Mouse (Mus musculus): Measurements from ENCODE around the gene Icam1.

The Icam1 gene

DNA sequence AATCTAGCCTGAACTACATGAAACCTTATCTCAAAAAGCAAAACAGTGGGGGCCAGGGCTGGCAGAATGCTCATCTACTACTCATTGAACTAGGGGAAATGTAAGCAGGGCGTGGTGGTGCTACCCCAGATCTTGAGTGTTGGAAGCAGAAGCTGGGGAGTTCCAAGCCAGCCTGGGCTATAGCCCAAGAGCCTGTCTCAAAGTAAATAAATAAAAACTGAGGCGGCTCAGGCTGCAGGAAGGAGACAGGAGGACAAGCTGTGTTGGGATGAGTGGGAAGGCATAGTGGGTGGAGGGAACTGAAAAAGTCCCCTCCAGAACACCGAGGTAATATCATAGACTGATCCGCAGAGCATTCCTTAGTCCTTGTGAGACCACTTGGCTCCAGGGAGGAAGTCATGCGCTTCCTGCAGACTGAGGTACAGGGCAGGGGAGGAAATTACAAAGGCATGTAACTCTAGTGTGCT, 3.9 kb upstream of the Icam1 start:
- in situ Hi-C loops (cut with MboI; ENCODE audit: low pct_unique_long_range_greater_than_20kb in 1 of 2, low sequenced_read_pairs in 2 of 2, unreplicated experiment in 1 of 2) = no loop called here

DNA sequence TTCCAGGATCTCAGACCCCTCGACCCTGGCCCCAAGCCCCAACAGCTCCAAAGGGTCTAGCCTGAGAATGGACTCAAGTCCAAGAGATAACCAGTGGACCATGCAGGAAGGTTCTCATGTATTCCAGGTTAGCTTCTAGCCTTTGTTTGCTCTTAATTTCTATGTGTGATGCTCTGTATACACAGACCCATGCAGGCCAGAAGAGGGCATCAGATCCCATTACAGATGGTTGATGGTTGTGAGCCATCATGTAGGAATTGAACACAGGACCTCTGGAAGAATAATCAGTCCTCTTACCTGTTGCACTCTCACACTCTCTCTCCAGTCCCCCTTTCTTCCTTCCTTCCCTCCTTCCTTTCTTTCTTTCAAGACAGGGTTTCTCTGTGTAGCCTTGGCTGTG, 3.4 kb upstream of the Icam1 start:
- in situ Hi-C loops (cut with MboI; ENCODE audit: low pct_unique_long_range_greater_than_20kb in 1 of 2, low sequenced_read_pairs in 2 of 2, unreplicated experiment in 1 of 2) = no loop called here

DNA sequence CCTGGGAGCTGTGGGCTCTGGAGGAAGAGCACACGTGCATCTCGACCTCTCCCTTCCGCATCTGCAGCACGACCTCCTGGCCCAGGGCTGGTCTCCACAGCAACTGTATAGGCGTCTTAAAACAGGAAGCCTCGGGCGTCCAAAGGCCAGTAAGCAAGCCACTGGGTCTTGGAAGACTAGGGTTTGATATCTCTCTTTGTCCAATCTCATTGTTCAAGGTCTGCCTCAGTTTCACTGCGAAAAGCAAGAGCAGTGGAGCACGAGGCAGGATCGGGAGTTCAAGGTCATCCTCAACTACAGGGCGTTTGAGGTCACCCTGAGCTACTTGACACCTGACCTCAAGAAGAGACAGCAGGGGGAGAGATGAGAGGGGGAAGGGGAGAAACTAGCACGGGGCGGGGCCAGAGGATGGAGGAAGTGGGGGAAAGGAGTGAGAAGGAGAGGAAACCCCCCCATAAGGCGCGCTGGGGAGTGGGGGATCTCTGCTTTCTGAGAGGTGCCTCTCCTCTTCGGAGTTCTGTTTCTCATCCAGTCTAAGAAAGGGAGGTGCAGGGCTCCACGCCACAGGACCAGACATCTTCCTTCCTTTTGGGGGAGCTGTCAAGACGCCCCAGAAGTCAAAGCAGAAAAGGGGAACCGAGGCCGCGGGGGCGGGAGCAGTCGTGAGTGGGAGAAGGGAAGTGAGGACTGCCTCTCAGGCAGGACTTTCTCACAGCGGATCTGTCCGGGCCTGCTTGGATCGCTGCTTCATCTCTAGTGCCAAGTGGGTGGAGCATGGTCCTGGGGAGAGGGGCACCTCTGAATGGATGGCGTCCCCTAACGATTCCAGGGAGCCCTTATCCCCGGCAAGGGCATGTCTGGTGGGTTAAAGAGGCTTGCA, 854 bp upstream of the Icam1 start:
- in situ Hi-C loops (cut with MboI; ENCODE audit: low pct_unique_long_range_greater_than_20kb in 1 of 2, low sequenced_read_pairs in 2 of 2, unreplicated experiment in 1 of 2) = no loop called here

DNA sequence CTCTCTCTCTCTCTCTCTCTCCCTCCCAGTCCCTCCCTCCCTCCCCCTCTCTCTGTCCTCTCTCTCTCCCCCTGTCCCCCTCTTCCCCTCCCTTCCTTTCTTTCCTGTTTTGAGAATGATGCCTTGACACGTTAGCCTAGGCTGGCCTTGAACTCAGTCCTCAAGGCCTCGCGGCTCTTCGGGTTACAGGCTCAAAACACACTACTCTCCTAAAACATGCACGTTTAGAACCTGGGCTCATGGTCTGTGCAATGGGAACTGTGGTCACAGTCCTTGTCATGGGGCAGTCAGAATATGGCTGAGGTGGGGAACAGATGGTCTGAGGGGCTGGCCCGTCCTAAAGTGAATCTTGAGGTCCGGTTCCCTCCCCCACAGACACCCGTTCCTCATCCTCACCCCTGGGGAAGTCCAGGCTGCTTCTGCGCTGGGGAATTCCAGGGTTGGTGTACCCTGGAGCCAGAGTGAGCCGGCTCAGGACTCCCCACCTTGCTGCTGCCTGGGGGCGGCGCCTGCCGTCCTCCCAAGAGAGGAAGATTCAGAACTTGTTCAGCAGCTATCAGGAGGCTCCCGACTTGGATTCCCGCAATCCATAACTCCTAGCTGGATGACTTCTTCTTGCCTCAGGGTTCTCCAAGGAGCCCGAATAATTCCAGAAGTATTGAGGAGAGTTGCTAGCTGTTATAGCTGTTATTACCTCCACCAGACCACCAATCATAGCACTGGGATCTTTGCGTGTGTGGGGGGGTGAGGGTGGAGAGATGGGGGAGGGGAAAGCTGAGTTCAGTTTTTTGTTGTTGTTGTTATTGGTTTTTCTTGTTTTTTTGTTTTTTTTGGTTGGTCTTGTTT, 769 bp downstream of the Icam1 start:
- in situ Hi-C loops (cut with MboI; ENCODE audit: low pct_unique_long_range_greater_than_20kb in 1 of 2, low sequenced_read_pairs in 2 of 2, unreplicated experiment in 1 of 2) = no loop called here

DNA sequence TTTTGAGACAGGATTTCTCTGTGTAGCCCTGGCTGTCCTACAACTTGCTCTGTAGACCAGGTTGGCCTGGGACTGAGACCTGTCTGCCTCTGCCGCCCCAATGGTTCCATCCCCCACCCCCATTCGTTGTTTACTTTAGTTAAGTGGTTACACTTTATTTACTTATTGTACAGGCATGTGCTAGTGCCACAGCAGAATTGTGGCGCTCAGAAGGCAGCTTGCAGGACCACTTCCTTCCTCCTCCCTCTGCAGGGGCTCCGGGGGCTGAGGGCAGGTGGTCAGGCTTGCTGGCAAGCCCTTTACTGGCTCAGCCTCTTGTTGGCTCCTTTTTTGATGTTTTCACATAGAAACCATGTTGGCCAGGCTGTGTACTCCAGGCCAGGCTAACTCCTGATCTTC, 1.4 kb downstream of the Icam1 start:
- in situ Hi-C loops (cut with MboI; ENCODE audit: low pct_unique_long_range_greater_than_20kb in 1 of 2, low sequenced_read_pairs in 2 of 2, unreplicated experiment in 1 of 2) = no loop called here

DNA sequence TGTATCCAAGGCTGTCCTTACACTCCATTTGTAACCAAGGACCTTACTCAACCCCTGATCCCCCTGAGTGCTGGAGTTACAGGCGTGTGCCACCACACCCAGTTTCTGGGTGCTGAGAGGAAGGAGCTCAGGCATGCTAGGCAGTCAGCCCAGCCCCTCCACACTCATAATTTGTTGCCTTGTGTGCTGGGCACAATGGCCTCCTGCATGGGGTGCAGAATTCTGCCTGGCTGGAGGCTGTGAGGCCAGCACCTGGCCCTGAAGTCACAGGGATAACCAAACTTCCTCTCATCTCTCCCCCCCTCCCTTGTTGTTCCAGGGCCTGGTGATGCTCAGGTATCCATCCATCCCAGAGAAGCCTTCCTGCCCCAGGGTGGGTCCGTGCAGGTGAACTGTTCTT, 2.8 kb downstream of the Icam1 start:
- in situ Hi-C loops (cut with MboI; ENCODE audit: low pct_unique_long_range_greater_than_20kb in 1 of 2, low sequenced_read_pairs in 2 of 2, unreplicated experiment in 1 of 2) = no loop called here

DNA sequence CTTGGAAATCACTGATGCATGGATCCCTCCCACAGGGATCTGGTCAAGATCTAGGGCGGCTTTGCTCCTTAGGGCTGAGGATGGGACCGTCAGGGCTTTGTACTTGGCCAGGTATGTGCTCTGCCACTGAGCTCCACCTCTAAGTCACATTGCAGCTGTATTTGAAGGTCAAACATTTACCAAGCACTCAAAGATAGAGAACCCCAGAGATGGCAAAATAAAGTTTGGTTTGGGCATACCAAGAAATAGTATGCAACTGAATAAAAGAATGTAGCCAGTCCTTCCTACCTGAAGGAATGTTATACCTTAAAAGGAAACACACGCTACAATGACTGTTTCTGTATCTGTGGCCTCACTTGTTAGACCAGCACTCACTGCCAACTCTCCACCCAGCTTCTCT, 5.6 kb downstream of the Icam1 start:
- in situ Hi-C loops (cut with MboI; ENCODE audit: low pct_unique_long_range_greater_than_20kb in 1 of 2, low sequenced_read_pairs in 2 of 2, unreplicated experiment in 1 of 2) = no loop called here

DNA sequence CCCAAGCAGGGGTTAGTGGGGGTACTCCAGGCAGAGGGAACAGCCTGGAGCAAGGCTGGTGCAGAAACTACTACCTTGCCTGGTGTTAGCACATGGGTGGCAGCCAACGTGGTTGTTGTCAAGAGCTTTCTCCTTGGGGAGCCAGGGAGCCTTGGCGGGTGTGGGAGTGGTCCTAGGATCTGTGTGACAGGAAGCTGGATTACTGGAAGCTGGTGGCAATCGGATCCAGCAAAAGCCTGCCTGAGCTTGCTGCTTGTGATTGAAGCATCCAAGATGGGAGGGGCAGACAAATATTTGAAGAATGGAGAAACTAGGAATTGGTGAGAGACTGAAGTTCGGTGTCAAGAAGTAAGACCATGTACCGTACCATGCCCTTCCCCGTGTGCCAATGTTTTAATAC, 6.5 kb downstream of the Icam1 start:
- in situ Hi-C loops (cut with MboI; ENCODE audit: low pct_unique_long_range_greater_than_20kb in 1 of 2, low sequenced_read_pairs in 2 of 2, unreplicated experiment in 1 of 2) = no loop called here

DNA sequence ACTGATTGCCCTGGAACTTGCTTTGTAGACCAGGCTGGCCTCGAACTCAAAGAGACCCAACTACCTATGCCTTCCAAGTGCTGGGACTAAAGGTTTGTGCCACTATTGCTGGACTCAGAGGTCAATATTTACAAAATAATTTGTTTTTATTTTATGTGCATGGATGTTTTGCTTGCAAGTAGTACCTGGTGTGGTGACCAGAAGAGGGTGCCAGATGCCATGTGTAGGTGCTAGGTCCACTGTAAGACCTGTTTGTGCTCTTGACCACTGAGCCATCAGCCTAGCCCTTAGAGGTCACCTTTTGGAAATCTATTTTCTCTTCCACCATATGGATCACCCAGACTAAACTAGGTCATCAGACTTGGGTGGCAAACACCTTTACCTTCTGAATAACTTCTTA, 6.9 kb downstream of the Icam1 start:
- in situ Hi-C loops (cut with MboI; ENCODE audit: low pct_unique_long_range_greater_than_20kb in 1 of 2, low sequenced_read_pairs in 2 of 2, unreplicated experiment in 1 of 2) = no loop called here

DNA sequence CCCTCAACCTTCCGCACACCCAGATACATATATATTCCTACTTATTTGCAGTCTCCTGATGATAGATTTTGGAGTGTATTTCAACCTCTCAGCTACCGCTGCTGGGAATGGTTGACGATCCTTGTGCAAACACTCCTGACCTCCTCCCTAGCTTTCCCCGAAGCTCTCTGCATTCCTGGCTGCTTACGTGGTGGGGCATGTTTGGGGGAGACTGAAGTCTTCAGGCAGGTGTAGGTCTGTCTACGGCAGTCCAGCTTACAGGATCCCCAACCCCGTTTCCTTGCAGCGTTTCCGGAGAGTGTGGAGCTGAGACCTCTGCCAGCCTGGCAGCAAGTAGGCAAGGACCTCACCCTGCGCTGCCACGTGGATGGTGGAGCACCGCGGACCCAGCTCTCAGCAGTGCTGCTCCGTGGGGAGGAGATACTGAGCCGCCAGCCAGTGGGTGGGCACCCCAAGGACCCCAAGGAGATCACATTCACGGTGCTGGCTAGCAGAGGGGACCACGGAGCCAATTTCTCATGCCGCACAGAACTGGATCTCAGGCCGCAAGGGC, 9.5 kb downstream of the Icam1 start:
- in situ Hi-C loops (cut with MboI; ENCODE audit: low pct_unique_long_range_greater_than_20kb in 1 of 2, low sequenced_read_pairs in 2 of 2, unreplicated experiment in 1 of 2) = no loop called here

DNA sequence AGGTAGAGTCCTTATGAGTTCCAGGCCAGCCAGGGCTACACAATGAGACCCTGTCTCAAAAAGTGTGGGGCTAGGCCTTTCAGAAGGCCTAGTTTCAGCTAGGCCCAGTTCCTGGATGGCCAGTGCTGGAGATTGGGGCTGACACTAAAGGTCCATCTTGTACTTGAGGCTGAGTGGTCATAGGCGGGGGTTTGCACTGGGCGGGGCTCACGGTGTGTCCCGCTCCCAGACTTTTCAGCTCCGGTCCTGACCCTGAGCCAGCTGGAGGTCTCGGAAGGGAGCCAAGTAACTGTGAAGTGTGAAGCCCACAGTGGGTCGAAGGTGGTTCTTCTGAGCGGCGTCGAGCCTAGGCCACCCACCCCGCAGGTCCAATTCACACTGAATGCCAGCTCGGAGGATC, 11.1 kb downstream of the Icam1 start:
- in situ Hi-C loops (cut with MboI; ENCODE audit: low pct_unique_long_range_greater_than_20kb in 1 of 2, low sequenced_read_pairs in 2 of 2, unreplicated experiment in 1 of 2) = no loop called here

DNA sequence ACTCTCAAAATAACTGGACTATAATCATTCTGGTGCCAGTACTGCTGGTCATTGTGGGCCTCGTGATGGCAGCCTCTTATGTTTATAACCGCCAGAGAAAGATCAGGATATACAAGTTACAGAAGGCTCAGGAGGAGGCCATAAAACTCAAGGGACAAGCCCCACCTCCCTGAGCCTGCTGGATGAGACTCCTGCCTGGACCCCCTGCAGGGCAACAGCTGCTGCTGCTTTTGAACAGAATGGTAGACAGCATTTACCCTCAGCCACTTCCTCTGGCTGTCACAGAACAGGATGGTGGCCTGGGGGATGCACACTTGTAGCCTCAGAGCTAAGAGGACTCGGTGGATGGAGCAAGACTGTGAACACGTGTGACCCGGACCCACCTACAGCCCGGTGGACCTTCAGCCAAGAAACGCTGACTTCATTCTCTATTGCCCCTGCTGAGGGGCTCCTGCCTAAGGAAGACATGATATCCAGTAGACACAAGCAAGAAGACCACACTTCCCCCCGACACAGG, 12.0 kb downstream of the Icam1 start:
- in situ Hi-C loops (cut with MboI; ENCODE audit: low pct_unique_long_range_greater_than_20kb in 1 of 2, low sequenced_read_pairs in 2 of 2, unreplicated experiment in 1 of 2) = no loop called here

DNA sequence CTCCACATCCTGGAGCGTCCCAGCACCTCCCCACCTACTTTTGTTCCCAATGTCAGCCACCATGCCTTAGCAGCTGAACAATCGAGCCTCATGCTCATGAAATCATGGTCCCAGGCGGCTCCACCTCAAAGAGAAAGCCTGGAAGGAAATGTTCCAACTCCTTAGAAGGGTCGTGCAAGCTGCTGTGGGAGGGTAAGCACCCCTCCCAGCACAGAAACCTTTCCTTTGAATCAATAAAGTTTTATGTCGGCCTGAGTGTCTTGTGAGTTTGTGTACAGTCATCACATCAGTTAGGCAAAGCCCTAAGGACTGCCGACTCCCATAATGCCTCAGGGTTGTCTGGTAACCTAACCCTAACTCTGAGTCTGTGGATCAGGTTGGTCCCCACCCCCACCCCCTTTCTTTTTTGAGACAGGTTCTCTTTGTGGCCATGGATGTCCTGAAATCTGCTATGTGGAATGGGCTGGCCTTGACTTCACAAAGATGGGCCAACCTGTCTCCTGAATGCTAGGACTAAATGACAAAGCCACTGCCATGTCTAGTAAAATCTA, 12.8 kb downstream of the Icam1 start:
- in situ Hi-C loops (cut with MboI; ENCODE audit: low pct_unique_long_range_greater_than_20kb in 1 of 2, low sequenced_read_pairs in 2 of 2, unreplicated experiment in 1 of 2) = no loop called here

DNA sequence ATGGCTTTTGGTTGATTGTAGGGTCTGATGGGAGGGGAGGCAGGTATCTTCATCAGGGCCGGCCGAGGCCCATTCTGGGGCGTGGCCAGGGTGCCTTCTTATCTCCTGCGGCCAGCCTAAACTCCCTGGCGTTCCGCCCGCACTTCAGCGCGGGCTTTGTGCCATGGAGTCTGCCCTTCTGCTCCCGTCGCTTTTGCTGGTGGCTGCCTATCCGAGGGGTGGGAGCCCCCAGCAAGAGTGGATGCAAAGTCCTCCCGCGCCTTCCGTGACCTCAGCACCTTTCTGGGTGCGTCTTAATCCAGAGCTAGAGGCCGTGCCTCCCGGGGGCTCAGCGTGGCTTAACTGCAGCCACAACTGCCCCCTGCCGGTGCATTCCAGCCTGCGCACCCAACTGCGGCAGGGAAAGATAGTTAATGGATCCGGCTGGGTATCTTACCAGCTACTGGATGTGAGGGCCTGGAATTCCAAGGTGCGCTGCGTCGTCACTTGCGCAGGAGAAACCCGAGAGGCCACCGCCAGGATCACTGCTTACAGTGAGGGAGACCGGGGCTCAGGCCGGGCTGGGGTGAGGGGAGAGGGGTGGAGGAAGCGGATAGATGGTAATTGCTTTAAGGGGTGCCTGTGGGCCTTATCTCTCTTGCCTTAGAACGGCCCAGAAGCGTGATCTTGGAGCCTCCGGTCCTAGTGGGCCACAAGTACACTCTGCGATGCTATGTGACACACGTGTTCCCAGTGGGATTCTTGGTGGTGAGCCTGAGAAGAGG, 13.7 kb downstream of the Icam1 start, which contains the start of gene Icam4:
Gene Icam4, plus strand, starts transcription at position 83 of the 764 bp plus-strand sequence.
- in situ Hi-C loops (cut with MboI; ENCODE audit: low pct_unique_long_range_greater_than_20kb in 1 of 2, low sequenced_read_pairs in 2 of 2, unreplicated experiment in 1 of 2) = no loop called here

DNA sequence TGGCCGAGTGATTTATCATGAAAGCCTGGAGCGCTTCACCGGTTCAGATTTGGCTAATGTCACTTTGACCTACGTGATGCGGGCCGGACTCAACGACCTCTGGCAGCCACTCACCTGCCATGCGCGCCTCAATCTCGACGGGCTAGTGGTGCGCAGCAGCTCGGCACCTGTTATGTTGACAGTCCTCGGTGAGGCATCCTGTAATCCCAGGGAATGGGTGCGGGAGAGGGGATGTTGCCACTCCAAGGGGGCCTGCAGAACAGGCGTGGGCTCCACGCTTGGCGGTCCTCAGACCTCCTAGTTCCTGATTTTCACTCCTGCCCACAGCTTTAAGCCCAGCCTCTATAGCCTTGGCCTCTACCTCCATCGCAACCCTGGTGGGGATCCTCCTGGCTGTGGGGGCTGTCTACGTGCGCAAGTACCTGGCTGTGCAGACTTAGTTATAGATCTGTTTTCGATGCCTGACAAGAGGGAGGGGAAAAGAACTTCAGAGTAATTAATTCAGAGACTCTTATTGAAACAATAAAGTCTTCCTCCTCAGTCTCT, 14.3 kb downstream of the Icam1 start:
- in situ Hi-C loops (cut with MboI; ENCODE audit: low pct_unique_long_range_greater_than_20kb in 1 of 2, low sequenced_read_pairs in 2 of 2, unreplicated experiment in 1 of 2) = no loop called here

DNA sequence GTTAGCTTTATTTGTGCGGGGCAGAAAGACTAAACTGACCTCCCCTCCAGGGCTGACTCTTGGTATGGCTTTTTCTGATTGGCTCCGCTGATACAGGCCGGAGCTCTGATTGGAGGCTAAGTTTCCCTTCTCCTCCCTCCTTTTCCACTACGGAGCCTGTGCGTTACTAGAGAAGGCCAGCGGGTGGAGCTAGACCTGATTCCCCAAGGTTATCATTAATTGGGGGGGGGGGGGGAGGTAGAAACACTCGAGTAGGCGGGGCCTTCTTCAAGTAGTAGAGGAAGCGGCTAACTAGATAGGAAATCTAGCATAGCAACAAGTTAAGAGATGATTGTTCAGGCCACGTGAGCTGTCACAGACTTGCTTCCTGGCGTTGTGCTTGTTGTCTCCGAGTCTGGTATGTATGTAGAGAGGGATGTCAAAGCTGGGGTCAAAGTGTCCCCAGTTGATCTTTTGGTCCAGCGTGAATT, 15.0 kb downstream of the Icam1 start:
- in situ Hi-C loops (cut with MboI; ENCODE audit: low pct_unique_long_range_greater_than_20kb in 1 of 2, low sequenced_read_pairs in 2 of 2, unreplicated experiment in 1 of 2) = no loop called here

DNA sequence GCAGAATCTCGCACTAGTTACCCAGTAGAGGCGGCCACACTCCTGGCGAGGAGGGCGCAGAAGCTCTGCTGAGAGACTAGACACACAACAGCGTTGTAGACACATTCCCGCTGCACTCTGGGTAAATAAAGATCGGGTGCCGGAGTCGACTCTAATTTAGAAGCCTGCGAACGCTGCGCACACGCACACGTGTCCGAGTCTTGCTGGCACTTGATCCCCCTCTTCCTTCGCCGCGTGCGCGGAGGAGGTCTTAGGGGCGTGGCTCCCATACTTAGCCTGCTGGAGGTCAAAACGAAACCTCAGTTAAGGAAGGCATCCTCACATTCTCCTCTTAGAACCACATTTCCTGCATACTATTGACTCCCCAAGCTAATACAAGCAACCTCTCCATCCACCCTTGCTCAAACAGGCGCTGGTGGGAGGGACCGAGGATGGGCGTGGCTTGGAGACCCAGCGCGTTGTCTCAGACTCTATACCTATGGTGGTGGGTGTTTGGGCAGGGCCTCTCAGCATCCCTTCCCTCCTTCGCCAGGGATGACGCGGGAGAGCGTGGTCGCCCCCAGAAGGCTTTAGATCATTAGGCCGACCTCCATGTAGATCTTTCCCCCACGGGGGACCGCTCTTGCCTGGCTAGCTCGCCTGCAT, 15.6 kb downstream of the Icam1 start:
- in situ Hi-C loops (cut with MboI; ENCODE audit: low pct_unique_long_range_greater_than_20kb in 1 of 2, low sequenced_read_pairs in 2 of 2, unreplicated experiment in 1 of 2) = no loop called here

Data from mouse embryonic stem cell (cell line).